Mouse (Mus musculus): ENCODE data around the gene Olfr829. TPM values are rescaled to one million over a fixed set of nuclear protein-coding genes. Genes with fewer than 3 reads are reported as not detected.
"Not testable (repeated sequence)": the region's sequence is repeated elsewhere in the genome, so short reads cannot be mapped to it uniquely, and the experiment has no call there.

The Olfr829 gene
- polyA plus RNA-seq (2016; fragmentation: Nextera tagmentation; extraction: Ambion mirVana), result not detected in 2 replicates

- no peak for DNase-seq (ENCODE audit: low spot score)
- no peak within 1 kb of the TSS for H3K4me3 ChIP-seq
- H3K9me3 ChIP-seq, result no peaks in the 10 kb centered on the region
- no peaks in the 10 kb centered on the region for H3K4me1 ChIP-seq
- H3K27me3 ChIP-seq (replicated peaks; ENCODE audit: low read depth, poor library complexity, severe bottlenecking), result no peaks in the 10 kb centered on the region
- no peaks in the 10 kb centered on the region for H3K36me3 ChIP-seq (replicated peaks)
- WGBS, result 68% methylated on average over 1 of the region's 1 CpGs
- H3K27ac ChIP-seq (replicated peaks), result no peak within 1 kb of the TSS
Measured at GRCm38 (mm10) chr9:18854633-18855032, at the start of gene Olfr829. Gene Olfr829, plus strand, starts transcription at chr9:18854933.

GRCm38 (mm10) chr9:18819426-18819825 is 35.3 kb upstream of the Olfr829 start, which contains the start of gene Olfr828:
Gene Olfr828, minus strand, starts transcription at chr9:18819526.
- no peaks in the 10 kb centered on the region for H3K9me3 ChIP-seq
- no peak within 1 kb of the TSS for H3K27ac ChIP-seq (replicated peaks)
- no peaks in the 10 kb centered on the region for H3K4me1 ChIP-seq
- H3K36me3 ChIP-seq (replicated peaks), result no peaks in the 10 kb centered on the region
- H3K4me3 ChIP-seq, result no peak within 1 kb of the TSS
- no peak for DNase-seq (ENCODE audit: low spot score)
- no peaks in the 10 kb centered on the region for H3K27me3 ChIP-seq (replicated peaks; ENCODE audit: low read depth, poor library complexity, severe bottlenecking)

- no peaks in the 10 kb centered on the region for H3K27me3 ChIP-seq (replicated peaks; ENCODE audit: low read depth, poor library complexity, severe bottlenecking)
- H3K27ac ChIP-seq (replicated peaks), result no peak within 1 kb of the TSS
- H3K4me3 ChIP-seq, result no peak within 1 kb of the TSS
- no peaks in the 10 kb centered on the region for H3K9me3 ChIP-seq
- H3K36me3 ChIP-seq (replicated peaks), result no peaks in the 10 kb centered on the region
- DNase-seq (ENCODE audit: low spot score), result no peak
- no peaks in the 10 kb centered on the region for H3K4me1 ChIP-seq
Measured at GRCm38 (mm10) chr9:18874393-18874792, 19.7 kb downstream of the Olfr829 start, which contains the start of gene Olfr830. Gene Olfr830, plus strand, starts transcription at chr9:18874693.

- WGBS, result 71% methylated on average over 2 of the region's 2 CpGs
- not testable (repeated sequence) for H3K9me3 ChIP-seq; H3K36me3 ChIP-seq (replicated peaks); H3K4me1 ChIP-seq; H3K27ac ChIP-seq (replicated peaks); DNase-seq (ENCODE audit: low spot score); H3K27me3 ChIP-seq (replicated peaks; ENCODE audit: low read depth, poor library complexity, severe bottlenecking); H3K4me3 ChIP-seq
Measured at GRCm38 (mm10) chr9:18907699-18908098, 53.0 kb downstream of the Olfr829 start.

Other genes with a start within 250 kb of the Olfr829 start
- not detected in 2 replicates for gene Muc16, start 180.4 kb upstream of the Olfr829 start, polyA plus RNA-seq (2016; fragmentation: Nextera tagmentation; extraction: Ambion mirVana)
- gene Olfr24, start 90.9 kb upstream of the Olfr829 start, polyA plus RNA-seq (2016; fragmentation: Nextera tagmentation; extraction: Ambion mirVana), result not detected in 2 replicates
- gene Olfr828, start 35.4 kb upstream of the Olfr829 start, polyA plus RNA-seq (2016; fragmentation: Nextera tagmentation; extraction: Ambion mirVana), result not detected in 2 replicates
- not detected in 2 replicates for gene Olfr830, start 19.8 kb downstream of the Olfr829 start, polyA plus RNA-seq (2016; fragmentation: Nextera tagmentation; extraction: Ambion mirVana)
- not detected in 2 replicates for gene Olfr832, start 82.2 kb downstream of the Olfr829 start, polyA plus RNA-seq (2016; fragmentation: Nextera tagmentation; extraction: Ambion mirVana)
- not detected in 2 replicates for gene Olfr834, start 133.1 kb downstream of the Olfr829 start, polyA plus RNA-seq (2016; fragmentation: Nextera tagmentation; extraction: Ambion mirVana)
- not detected in 2 replicates for gene Olfr835, start 177.8 kb downstream of the Olfr829 start, polyA plus RNA-seq (2016; fragmentation: Nextera tagmentation; extraction: Ambion mirVana)

Data from embryonic facial prominence, embryonic 10.5 days (tissue).